Mouse (Mus musculus) embryonic fibroblast, embryonic 13.5 days (primary cell): ENCODE data around the gene Trim41.

ENCODE experiments used
- CTCF ChIP-seq: IDR thresholded peaks from 2 replicates; pipeline ENCODE4 v1.5.1; 2011; ENCODE audit warnings: mild to moderate bottlenecking, control low read depth, low read length, moderate library complexity, borderline replicate concordance; ENCODE audit not compliant: insufficient read depth
- POLR2A ChIP-seq: IDR thresholded peaks from 2 replicates; pipeline ENCODE4 v1.6.1; 2011; ENCODE audit warnings: low read depth, mild to moderate bottlenecking, control low read depth, low read length, moderate library complexity

- TF ChIP-seq CTCF: no peak
- TF ChIP-seq POLR2A: no peak
These were observed 12.2 kb downstream of the Trim41 start for GRCm38 (mm10) chr11:48804922-48805321.
